Mouse (Mus musculus): ENCODE data around the gene Chrna10. TPM values are rescaled to one million over a fixed set of nuclear protein-coding genes. Genes with fewer than 3 reads are reported as not detected.

Chrna10 gene
- polyA plus RNA-seq, 1 experiment from 2014 or later: 0.06 TPM

- peak overlapping the region; percentile 80 for H3K4me3 ChIP-seq
- peak overlapping the region; percentile 93 for H3K27ac ChIP-seq
- peaks cover 14% of the 10 kb centered on the region for H3K4me1 ChIP-seq
- 83% methylated on average over 6 of the region's 6 CpGs for WGBS
- H3K9me3 ChIP-seq: no peaks in the 10 kb centered on the region
- peaks cover 29% of the 10 kb centered on the region for H3K36me3 ChIP-seq
- H3K27me3 ChIP-seq (ENCODE audit: insufficient read depth, poor library complexity, severe bottlenecking): no peaks in the 10 kb centered on the region
- no peak for DNase-seq (ENCODE audit: low spot score)
Measured at GRCm38 (mm10) chr7:102066363-102066762, 50.3 kb downstream of the Chrna10 start.

DNA sequence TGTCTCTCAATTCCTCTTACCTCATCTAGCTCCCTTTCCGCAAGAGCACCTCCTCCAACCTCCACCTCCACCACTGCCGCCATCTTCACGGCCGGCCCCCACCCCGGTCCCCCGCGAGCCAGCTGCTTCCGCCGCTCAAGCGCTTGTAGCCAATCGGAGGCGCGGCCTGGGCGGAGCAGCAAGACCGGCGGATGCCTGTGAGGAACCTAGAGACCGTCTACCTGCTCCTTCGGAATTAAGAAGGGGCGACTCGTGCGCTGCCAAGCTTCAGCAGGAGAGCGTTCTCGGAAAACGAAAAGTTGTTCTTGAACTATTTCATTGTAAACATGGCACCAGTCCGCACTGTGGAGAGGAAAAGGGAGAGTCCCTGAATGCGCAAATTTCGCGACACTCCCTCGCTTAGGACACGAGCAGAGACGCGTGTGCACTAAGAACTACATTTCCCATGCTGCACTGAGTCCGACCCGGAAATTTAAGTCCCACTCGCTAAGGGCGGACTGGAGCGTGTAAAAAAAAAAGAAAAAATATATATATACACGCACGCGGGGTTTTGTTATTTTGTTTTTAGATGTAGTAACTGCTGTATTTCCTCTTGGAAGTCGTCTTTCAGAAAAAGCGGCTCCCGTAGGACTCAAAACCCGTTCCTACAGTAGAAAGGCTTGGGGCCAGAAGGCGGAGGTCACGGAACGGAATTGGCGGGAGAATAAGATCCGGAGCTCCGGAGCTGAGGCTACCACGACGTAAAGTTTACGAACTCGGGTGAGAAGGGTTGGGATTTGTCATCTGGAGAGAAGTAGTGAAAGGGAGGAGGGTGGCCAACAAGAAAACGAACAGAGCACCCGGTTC is 51.4 kb downstream of the Chrna10 start, which contains the start of the genes Rnf121, Xndc1 and Xntrpc:
Gene Rnf121 (minus strand): TSS at position 424 of the 846 bp plus-strand sequence.
Gene Xndc1 (plus strand): TSS at position 466 of the 846 bp plus-strand sequence.
Gene Xntrpc (plus strand): TSS at position 668 of the 846 bp plus-strand sequence.
- H3K9me3 ChIP-seq: no peaks in the 10 kb centered on the region
- no peaks in the 10 kb centered on the region for H3K27me3 ChIP-seq (ENCODE audit: insufficient read depth, poor library complexity, severe bottlenecking)
- H3K36me3 ChIP-seq: peaks cover 19% of the 10 kb centered on the region; the same call in 1 of the 2 replicates
- under 1% methylated on average over 56 of the region's 56 CpGs for WGBS
- H3K27ac ChIP-seq: peak within 1 kb of the TSS; percentile 93
- H3K4me1 ChIP-seq: peaks cover 14% of the 10 kb centered on the region
- peak within 1 kb of the TSS; percentile 80 for H3K4me3 ChIP-seq
- peak; percentile 98 for DNase-seq (ENCODE audit: low spot score)

- no peak for DNase-seq (ENCODE audit: low spot score)
- Histone ChIP-seq H3K4me3 (peak overlapping the region; percentile 80), H3K27me3 (ENCODE audit: insufficient read depth, poor library complexity, severe bottlenecking) (no peaks in the 10 kb centered on the region), H3K36me3 (peaks cover 18% of the 10 kb centered on the region), H3K9me3 (no peaks in the 10 kb centered on the region), H3K27ac (peak overlapping the region; percentile 93), H3K4me1 (peaks cover 14% of the 10 kb centered on the region)
- under 1% methylated on average over 9 of the region's 9 CpGs for WGBS
Measured at GRCm38 (mm10) chr7:102064655-102065045, 52.0 kb downstream of the Chrna10 start.

DNA sequence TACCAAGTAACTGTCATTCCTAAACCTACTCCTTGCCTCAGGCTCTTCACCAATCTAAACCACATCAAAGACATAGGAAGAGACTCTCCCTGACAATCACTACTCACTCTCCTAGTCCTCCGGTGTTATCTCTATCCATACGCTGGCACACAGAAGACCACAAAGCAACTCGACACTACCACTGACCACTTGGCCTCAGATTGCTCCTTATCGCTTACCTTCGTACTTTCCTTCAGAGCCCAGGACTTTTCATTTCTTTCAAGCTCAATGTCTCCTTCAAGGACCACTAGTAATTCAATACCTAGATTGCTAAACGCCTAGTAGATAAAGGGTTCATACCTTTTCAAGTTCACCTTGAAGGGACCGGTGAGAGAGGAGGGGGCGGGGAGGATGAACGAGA is 52.7 kb downstream of the Chrna10 start:
- H3K4me3 ChIP-seq: peak overlapping the region; percentile 80
- H3K36me3 ChIP-seq: peaks cover 25% of the 10 kb centered on the region
- peaks cover 14% of the 10 kb centered on the region for H3K4me1 ChIP-seq
- 46% methylated on average over 9 of the region's 9 CpGs for WGBS
- H3K9me3 ChIP-seq: no peaks in the 10 kb centered on the region
- no peak for DNase-seq (ENCODE audit: low spot score)
- no peaks in the 10 kb centered on the region for H3K27me3 ChIP-seq (ENCODE audit: insufficient read depth, poor library complexity, severe bottlenecking)
- no peak overlapping the region for H3K27ac ChIP-seq

GRCm38 (mm10) chr7:102062203-102062602 is 54.4 kb downstream of the Chrna10 start:
- 78% methylated on average over 1 of the region's 1 CpGs for WGBS

GRCm38 (mm10) chr7:102061353-102061752 is 55.3 kb downstream of the Chrna10 start:
- H3K27ac ChIP-seq: no peak overlapping the region
- H3K9me3 ChIP-seq: no peaks in the 10 kb centered on the region
- H3K4me1 ChIP-seq: peaks cover 11% of the 10 kb centered on the region
- 62% methylated on average over 3 of the region's 3 CpGs for WGBS
- no peak for DNase-seq (ENCODE audit: low spot score)
- H3K27me3 ChIP-seq (ENCODE audit: insufficient read depth, poor library complexity, severe bottlenecking): no peaks in the 10 kb centered on the region
- H3K4me3 ChIP-seq: no peak overlapping the region
- peaks cover 24% of the 10 kb centered on the region for H3K36me3 ChIP-seq

More at GRCm38 (mm10) chr7:102062203-102062602, 54.4 kb downstream of the Chrna10 start:
- H3K27me3 ChIP-seq (ENCODE audit: insufficient read depth, poor library complexity, severe bottlenecking): no peaks in the 10 kb centered on the region
- H3K4me3 ChIP-seq: no peak overlapping the region
- DNase-seq (ENCODE audit: low spot score): no peak
- peaks cover 17% of the 10 kb centered on the region for H3K36me3 ChIP-seq
- H3K4me1 ChIP-seq: peaks cover 14% of the 10 kb centered on the region
- no peaks in the 10 kb centered on the region for H3K9me3 ChIP-seq
- no peak overlapping the region for H3K27ac ChIP-seq

Other genes with a start within 250 kb of the Chrna10 start
- 2.1 and 2.7 TPM in 2 replicates for gene Folr1, start 246.0 kb downstream of the Chrna10 start, polyA plus RNA-seq (2016; fragmentation: Nextera tagmentation; extraction: Ambion mirVana)
- gene Lamtor1, start 210.9 kb downstream of the Chrna10 start, polyA plus RNA-seq (2016; fragmentation: Nextera tagmentation; extraction: Ambion mirVana): 169 and 176 TPM in 2 replicates
- gene Tomt, start 210.5 kb downstream of the Chrna10 start, polyA plus RNA-seq (2016; fragmentation: Nextera tagmentation; extraction: Ambion mirVana): 0.41 and 0.63 TPM in 2 replicates
- gene Lrrc51, start 182.9 kb downstream of the Chrna10 start, polyA plus RNA-seq (2016; fragmentation: Nextera tagmentation; extraction: Ambion mirVana): 7.6 and 9.4 TPM in 2 replicates
- gene Numa1, start 182.7 kb downstream of the Chrna10 start, polyA plus RNA-seq (2016; fragmentation: Nextera tagmentation; extraction: Ambion mirVana): 58.6 and 59.5 TPM in 2 replicates
- gene Il18bp, start 98.1 kb downstream of the Chrna10 start, polyA plus RNA-seq (2016; fragmentation: Nextera tagmentation; extraction: Ambion mirVana): 2.4 and 2.5 TPM in 2 replicates
- gene Rnf121, start 51.4 kb downstream of the Chrna10 start, polyA plus RNA-seq (2016; fragmentation: Nextera tagmentation; extraction: Ambion mirVana): 23.7 and 28.2 TPM in 2 replicates
- gene Xndc1, start 51.3 kb downstream of the Chrna10 start, polyA plus RNA-seq (2016; fragmentation: Nextera tagmentation; extraction: Ambion mirVana): 26.4 and 33.5 TPM in 2 replicates
- 1.5 and 1.7 TPM in 2 replicates for gene Xntrpc, start 51.1 kb downstream of the Chrna10 start, polyA plus RNA-seq (2016; fragmentation: Nextera tagmentation; extraction: Ambion mirVana)
- gene Trpc2, start 33.7 kb downstream of the Chrna10 start, polyA plus RNA-seq (2016; fragmentation: Nextera tagmentation; extraction: Ambion mirVana): not detected in 2 replicates
- 8.1 and 18.4 TPM in 2 replicates for gene Art1, start 15.1 kb downstream of the Chrna10 start, polyA plus RNA-seq (2016; fragmentation: Nextera tagmentation; extraction: Ambion mirVana)
- gene Art5, start 7.3 kb downstream of the Chrna10 start, polyA plus RNA-seq (2016; fragmentation: Nextera tagmentation; extraction: Ambion mirVana): 3.8 and 4.2 TPM in 2 replicates
- gene Nup98, start 93.3 kb upstream of the Chrna10 start, polyA plus RNA-seq (2016; fragmentation: Nextera tagmentation; extraction: Ambion mirVana): 36.6 and 36.7 TPM in 2 replicates
- 49.0 and 54.0 TPM in 2 replicates for gene Pgap2, start 93.4 kb upstream of the Chrna10 start, polyA plus RNA-seq (2016; fragmentation: Nextera tagmentation; extraction: Ambion mirVana)
- gene Rhog, start 139.2 kb upstream of the Chrna10 start, polyA plus RNA-seq (2016; fragmentation: Nextera tagmentation; extraction: Ambion mirVana): 42.8 and 48.9 TPM in 2 replicates
- gene Stim1, start 151.0 kb upstream of the Chrna10 start, polyA plus RNA-seq (2016; fragmentation: Nextera tagmentation; extraction: Ambion mirVana): 15.1 and 16.6 TPM in 2 replicates